Mouse (Mus musculus): Measurements from ENCODE around the gene Ssu72.
"Not testable (repeated sequence)": the region's sequence is repeated elsewhere in the genome, so short reads cannot be mapped to it uniquely, and the experiment has no call there.

Gene Ssu72

GRCm38 (mm10) chr4:155700425-155700824 lies 4.2 kb upstream of the Ssu72 start:
- peak; percentile 54 for DNase-seq (ENCODE audit: low spot score)

- DNase-seq (ENCODE audit: low spot score): no peak
Measured at GRCm38 (mm10) chr4:155703425-155703929, 1.1 kb upstream of the Ssu72 start.

DNA sequence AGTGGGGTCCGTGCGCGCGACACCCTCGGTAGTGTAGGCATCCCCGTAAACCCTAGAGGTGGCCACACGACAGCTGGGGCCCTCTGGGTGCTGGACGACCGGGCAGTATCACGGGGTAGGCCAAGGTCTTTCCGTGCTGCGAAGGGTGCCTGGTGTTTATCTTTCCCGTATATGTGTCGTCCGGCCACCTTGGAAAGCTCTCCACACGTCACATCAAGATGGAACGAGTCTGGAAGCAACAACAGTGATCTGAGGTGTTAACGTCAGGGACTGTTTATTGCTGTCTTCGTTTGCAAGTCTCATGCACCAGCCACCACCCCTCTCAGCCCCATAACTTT lies 961 bp downstream of the Ssu72 start:
- peak; percentile 39 for DNase-seq (ENCODE audit: low spot score)

DNA sequence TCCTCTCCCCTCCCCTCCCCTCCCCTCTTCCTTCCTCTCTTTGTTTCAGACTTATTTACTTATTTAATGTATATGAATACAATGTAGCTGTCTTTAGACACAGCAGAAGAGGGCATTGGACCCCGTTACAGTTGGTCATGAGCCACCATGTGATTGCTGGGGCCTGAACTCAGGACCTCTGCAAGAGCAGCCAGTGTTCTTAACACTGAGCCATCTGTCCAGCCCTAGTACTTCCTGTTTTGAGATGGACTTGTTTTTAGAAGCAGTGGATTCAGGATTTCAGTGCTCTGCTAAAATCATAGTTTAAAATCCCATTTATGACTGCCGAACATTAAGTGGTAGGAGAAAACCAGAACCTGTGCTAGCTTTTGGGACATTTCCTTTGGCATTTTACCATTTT lies 4.0 kb downstream of the Ssu72 start:
- DNase-seq (ENCODE audit: low spot score): no peak

DNA sequence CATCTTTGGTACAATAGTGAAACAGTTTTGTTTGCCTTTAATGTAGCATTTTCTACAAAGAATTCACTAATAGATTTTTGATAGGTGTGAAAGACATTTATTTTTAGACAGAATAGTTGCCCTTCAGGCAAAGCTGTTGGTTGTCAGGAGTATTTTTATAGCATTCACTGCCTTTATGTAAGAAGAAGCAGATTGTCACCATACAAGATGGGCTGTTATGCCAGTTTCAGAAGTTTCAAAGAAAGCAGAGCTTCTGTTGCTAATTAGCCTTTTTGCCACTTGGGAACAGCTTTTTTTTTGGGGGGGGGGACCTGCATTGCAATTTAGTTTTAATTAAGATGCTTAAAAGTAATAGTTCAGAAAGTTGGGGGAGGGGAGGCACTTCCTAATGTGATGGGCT lies 4.4 kb downstream of the Ssu72 start:
- DNase-seq (ENCODE audit: low spot score): no peak

DNA sequence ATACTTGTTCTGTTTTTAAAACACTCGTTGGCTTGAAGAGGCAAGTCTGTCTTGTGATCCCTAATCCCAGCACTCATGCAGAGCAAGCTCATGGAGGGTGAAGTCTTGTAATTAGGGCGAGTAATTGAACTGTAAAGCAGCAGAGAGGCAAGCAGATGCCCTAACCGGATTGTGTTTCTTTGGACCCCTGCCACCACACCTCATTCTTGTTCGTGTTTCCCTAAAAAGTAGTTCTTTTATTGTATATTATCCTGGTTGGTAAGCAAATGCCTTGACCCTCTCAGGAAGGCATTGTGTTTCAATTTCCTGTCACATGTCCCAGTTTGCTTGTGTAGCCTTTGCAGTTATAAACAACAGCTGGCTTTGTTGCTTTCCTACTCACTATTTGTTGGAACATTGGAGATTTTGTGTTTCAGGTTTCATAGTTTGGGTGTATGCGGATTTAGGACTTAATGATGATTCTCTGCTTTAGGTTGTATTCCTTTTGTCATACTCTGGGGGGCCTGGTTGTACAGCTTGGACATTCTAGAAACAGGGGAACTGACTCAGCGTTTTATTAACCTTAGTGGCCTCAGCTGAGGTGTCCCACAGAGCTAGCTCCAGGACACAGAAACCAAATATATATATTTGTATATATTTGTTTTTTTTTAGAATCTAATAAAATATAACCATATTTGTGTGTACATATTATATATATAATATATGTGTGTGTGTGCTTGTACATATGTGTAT lies 6.1 kb downstream of the Ssu72 start:
- DNase-seq (ENCODE audit: low spot score): peak; percentile 46

- peak; percentile 43 for DNase-seq (ENCODE audit: low spot score)
Measured at GRCm38 (mm10) chr4:155721668-155722083, 17.1 kb downstream of the Ssu72 start.

DNA sequence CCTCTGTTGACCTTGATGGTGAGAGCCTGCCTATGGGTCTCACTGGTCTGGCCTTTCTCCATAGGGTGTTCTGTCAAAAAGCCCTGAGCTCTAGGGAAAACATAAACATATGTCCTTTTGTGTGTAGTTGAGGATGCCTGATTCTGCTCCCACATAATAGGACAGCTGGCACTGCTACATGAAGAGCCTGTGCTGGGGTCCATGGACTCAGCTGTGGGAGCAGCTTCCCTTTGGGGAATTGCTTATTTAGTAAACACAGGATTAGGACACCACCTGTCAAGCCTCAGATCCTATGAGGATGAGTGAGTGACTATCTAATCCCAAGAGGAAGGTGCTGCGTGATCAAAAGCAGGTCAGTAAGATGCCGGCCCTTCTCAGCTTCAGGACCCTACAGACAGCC lies 23.4 kb downstream of the Ssu72 start:
- DNase-seq (ENCODE audit: low spot score): no peak

DNA sequence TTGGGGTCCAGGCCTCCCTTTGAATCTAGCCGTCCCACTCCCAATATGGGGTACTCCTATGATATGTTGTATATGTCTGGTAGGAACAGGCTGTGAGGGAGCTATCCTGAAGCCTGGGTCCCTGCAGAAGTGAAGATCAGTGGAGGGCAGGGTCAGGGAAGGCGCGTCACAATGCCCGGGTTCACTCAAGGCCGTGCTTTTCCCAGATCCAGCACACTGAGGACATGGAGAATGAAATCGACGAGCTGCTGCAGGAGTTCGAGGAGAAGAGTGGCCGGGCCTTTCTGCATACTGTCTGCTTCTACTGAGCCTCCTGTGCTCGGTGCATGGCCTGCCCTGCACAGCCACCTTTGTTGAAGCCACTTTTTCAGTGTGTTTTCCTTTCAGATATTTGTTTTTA lies 28.7 kb downstream of the Ssu72 start:
- DNase-seq (ENCODE audit: low spot score): no peak

DNA sequence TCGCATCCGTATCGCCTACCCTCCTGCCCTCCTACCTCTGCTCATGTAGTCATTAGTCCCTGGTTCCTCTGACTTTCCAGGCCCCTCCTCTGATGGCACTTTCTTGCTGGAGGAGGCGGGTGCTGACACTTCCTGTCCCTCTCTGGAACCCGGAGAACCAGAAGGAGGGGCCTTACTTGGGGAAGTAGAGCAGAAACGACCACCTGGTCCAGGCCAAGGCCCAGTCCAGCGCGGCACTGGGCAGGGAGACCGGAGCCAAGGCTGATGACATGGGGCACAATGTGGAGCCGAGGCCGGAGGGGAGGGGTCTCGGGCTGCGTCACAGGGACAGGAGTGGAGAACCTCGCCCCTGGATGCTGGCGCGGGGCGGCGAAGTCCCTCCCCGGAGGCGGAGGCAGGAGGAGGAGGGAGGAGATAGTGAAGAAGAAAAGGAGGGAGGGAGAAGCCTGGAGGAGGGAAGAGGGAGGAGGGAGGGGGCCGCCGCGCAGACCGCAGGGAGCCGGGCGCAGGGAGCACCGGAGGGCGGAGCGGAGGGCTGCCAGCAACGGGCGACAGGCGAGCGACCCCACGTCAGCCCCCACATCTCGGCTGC lies 29.8 kb downstream of the Ssu72 start, which contains the start of gene Tmem240:
Gene Tmem240, plus strand, starts transcription at position 451 of the 592 bp plus-strand sequence.
- peak; percentile 90 for DNase-seq (ENCODE audit: low spot score)

DNA sequence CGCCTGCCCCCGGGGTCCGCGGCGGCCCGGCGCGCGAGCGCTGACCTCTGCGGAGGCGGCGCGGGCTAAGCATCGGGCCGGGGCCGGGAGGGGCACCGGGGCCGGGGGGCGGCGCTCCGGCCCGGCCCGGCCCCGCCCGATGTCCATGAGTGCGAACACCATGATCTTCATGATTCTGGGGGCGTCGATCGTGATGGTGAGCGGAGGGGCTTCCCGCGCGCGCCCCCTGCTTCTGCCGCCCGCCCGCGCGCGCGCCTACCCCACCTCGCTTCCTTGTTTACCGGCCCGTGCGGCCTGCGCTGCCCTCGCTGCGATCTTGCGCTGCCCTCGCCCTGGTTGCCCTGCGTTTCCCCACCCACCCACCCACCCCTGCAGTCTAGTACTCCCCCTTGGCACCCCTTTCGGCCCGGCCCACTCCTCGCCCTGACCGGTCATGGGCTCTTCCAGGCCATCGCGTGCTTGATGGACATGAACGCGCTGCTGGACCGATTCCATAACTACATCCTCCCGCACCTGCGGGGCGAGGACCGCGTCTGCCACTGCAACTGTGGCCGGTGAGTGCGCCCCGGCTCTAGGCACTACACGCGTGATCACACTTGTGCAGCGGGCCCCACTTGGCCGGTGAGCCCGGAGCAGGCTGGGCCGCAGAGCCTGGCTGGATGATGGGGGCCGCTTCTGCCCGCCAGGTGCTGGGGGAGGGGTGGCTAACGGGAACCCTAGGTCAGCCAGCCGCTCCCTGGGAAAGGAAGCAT lies 30.5 kb downstream of the Ssu72 start:
- peak; percentile 40 for DNase-seq (ENCODE audit: low spot score)

GRCm38 (mm10) chr4:155735788-155736187 lies 31.2 kb downstream of the Ssu72 start:
- no peak for DNase-seq (ENCODE audit: low spot score)

DNA sequence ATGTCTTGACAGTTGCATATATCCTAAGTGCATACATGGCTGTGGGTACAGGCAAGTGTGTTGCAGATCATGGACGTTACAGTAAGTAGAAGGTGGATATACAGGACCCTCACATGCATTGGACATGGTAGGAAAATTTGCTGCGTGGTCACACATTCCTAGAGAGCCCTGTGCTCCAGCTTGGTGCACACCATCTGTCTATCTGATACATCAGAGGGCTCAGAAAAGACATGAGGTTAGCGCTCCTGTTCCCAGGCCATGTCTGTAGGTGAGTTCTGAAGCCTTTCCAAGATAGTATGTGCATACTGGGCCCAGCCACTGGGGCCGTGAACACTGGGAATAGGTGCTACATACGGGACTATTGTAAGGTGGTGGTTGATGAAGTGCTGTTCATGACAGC lies 31.8 kb downstream of the Ssu72 start:
- DNase-seq (ENCODE audit: low spot score): no peak

DNA sequence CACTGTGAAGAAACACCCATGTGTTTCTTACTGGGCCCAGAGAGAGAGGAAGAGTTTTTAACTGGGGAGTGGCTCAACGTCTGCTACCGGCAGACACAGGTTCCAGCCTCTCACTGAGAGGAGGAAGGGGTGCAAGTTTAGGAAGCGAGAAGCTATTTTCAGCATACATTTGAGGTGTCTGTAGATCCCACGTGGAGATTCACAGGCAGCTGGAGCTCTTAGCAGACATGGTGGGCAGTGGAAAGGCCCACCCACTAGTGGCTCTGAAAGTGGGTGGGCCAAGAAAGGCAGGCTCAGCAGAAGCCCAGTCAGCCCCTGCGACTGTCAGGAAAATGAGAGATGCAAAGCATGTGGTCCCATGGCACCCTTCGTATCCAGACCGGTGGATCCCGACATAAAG lies 33.7 kb downstream of the Ssu72 start:
- DNase-seq (ENCODE audit: low spot score): no peak

DNA sequence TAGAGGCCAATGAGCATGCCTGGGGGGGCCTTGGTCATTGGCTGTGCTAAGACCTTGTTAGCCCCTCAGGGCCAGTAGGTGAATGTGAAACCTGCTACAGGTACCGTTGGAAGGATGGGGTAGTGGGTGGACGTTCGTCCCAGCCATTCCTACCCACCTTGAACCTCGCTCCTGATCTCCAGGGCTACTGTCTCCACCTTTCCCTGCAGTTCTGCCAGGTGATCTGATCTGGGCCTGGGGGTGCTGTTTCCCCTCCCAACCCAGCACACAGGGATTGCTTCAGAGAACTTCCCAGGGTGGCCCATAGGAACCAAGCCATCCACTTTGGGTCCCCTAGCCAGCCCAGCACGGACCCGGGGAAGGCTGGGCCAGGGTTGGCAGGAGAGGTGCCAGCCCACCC lies 34.6 kb downstream of the Ssu72 start:
- no peak for DNase-seq (ENCODE audit: low spot score)

- DNase-seq (ENCODE audit: low spot score): no peak
Measured at GRCm38 (mm10) chr4:155739741-155740636, 35.4 kb downstream of the Ssu72 start.

DNA sequence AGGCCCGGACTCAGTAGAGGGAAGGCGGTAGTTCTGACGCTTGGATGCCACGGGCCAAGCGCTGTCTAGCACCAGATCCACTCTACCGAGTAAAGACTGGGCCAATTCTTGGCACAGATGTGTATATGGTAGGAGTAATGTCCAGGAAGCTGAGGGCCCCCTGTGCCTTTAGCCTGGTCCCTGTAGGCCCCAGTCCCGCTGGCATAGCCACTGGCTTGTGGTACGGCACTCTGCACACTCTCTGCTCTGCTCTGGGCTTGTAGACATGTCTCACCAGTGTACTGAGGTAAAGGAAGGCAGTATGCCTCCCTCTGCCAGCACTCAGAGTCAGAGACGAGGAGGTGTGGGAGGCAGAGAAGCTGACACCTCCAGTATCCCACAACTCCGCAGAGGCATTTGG lies 36.1 kb downstream of the Ssu72 start:
- DNase-seq (ENCODE audit: low spot score): not testable (repeated sequence)

DNA sequence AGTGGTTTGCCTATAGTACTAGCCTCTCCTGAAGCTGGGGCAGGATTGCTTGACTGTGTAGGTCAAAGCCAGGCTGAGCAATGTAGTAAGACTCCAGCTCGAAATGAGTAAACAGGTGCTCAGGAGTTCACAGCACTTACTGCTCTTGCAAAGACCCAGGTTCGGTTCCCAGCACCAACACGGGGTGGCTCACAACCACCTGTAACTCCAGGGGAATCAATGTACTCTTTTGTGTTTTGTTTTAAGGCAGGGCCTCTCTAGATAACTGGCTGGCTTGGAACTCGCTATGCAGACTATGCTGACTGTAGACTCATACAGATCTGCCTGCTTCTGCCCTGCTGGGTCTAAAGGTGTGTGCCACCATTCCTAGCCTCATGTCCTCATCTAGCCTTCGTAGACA lies 38.1 kb downstream of the Ssu72 start:
- DNase-seq (ENCODE audit: low spot score): no peak

DNA sequence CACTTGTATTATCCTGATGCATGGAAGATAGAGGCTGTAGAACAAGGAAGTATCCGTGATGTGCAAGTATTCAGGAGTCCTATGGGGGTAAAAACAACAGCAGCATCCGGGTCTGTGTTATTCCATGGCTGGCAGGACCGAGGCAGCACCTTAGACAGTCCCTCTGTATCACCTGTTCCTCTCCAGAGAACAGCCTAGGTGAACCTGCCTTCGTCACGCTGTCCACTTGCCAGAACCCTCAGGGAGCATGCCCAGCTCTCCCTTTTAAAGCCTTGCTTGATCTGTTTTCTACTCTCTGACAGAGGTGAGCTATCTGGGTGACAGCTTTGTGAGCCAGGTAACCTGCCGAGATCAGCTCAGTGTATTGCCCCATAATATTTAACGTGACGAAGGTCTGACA lies 39.9 kb downstream of the Ssu72 start:
- no peak for DNase-seq (ENCODE audit: low spot score)

GRCm38 (mm10) chr4:155745136-155745535 lies 40.5 kb downstream of the Ssu72 start:
- DNase-seq (ENCODE audit: low spot score): no peak

GRCm38 (mm10) chr4:155746036-155746548 lies 41.5 kb downstream of the Ssu72 start:
- DNase-seq (ENCODE audit: low spot score): no peak
